Mouse (Mus musculus) right cerebral cortex, postnatal 36 days (tissue): Measurements from ENCODE around the gene Olfr1251.
"Not testable (repeated sequence)": the region's sequence is repeated elsewhere in the genome, so short reads cannot be mapped to it uniquely, and the experiment has no call there.

Experiments used
- DNase-seq, 2 experiments: peaks; one replicate each; pipeline ENCODE4 v3.0.0; 2022; ENCODE audit warnings: low spot score in 2 of 2, mixed read lengths in 1 of 2

Olfr1251 gene

DNA sequence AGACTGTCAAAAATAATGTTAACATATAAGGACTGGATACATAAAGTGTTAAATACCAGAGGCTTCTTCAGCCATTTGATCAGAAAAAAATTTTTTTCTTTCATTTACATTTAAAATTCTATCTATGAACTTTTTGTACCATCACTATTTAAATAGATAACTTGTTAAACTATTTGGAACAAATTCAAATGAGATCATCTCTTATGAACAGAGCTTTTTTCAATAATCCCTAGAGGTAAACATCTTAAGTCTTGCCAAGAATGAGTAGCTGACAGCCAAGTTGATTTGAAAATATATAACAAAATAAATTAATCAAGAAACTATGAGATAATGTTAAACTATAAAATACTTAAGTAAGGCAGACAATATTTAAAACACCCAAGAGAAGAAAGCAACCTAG lies at the start of gene Olfr1251:
Gene Olfr1251 (minus strand): TSS at position 101 of the 400 bp plus-strand sequence.
- DNase-seq: no peak

DNA sequence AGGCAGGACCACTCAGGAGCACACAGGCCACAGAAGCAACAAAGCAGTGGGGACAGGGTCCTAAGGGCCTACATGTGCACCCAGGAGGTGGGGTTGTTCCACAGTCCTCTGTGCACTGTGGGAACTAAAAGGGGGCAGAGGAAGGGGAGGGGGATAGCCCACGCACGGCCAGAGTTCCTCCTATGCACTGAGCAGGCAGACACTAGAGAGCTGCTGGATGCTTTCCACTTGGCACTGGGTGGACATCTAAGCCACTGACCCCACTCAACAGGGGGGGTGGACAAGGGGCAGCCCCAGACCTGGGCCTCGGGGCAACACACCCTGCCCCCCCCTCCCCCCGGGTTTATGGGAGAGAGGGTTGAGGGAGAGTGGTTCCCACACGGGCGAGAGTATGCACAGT lies 20.2 kb upstream of the Olfr1251 start:
- DNase-seq: no peak

DNA sequence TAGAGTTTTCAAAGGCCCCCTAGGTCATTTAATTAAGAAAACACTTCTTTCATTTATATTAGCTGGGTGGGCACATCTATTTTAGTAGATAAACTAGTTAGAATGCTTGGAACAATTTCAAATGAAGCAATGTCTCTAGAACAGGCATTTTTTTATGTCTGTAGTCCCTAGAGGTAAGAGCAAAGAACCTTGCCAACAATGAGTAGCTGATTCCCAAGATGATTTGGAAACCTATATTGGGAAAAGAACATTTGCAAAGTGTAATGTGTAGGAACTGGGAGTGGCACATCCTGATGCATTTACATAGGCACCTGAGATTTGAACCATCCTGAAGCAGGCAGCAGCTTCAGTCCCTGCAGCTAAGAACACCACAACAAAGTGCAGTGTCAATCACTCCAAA lies 10.4 kb downstream of the Olfr1251 start, which contains the start of gene Olfr1250:
Gene Olfr1250 (minus strand): TSS at position 101 of the 400 bp plus-strand sequence.
- DNase-seq: no peak

DNA sequence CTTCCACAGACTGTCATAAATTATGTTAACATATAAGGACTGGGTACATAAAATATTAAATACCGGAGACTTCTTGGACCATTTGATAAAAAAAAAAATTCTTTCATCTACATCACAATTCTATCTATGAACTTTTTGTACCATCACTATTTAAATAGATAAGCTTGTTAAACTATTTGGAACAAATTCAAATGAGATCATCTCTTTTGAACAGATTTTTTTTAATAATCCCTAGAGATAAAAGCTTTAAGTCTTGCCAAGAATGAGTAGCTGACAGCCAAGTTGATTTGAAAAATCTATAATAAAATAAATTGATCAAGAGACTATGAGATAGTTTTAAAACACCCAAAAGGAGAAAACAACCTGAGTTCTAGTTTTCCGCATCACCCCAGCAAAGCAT lies 36.9 kb downstream of the Olfr1251 start, which contains the start of gene Olfr1249:
Gene Olfr1249 (minus strand): TSS at position 101 of the 400 bp plus-strand sequence.
- no peak for DNase-seq

DNA sequence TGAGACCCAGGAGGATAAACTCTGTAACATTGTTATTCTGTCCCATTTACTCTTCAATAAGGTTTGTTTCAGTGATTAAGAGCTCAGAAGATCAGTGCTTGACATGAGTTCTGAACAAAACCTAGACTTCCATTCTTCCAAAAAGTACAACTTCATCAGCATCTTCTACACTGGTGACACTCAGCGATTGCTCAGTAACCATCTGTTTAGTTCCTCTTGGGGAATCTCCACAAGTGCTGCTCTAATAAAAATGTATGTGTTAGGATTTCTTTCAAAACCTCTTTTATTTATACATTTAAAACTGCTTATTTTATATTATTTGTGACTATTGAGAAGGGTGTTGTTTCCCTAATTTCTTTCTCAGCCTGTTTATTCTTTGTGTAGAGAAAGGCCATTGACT lies 53.6 kb downstream of the Olfr1251 start, which contains the start of gene Olfr1248:
Gene Olfr1248 (minus strand): TSS at position 101 of the 400 bp plus-strand sequence.
- DNase-seq: not testable (repeated sequence)
